Mouse (Mus musculus): ENCODE measurements at regions not wholly inside any gene's neighbourhood (a gene's known extent, or its start where the extent isn't known, plus 50 kb on each side); places are given as distances from the start of the nearest gene placed in this dataset.
"Not testable (repeated sequence)": the region's sequence is repeated elsewhere in the genome, so short reads cannot be mapped to it uniquely, and the experiment has no call there.

- no peak for DNase-seq
Observed at GRCm38 (mm10) chr1:157048996-157049395, 59.5 kb downstream of the Tex35 start.

GRCm38 (mm10) chr1:157048201-157048923 lies 60.1 kb downstream of the Tex35 start:
- DNase-seq = peak in 1 of 2 experiments; percentile 23

GRCm38 (mm10) chr1:157047751-157048200 lies 60.7 kb downstream of the Tex35 start:
- peak; percentile 38 to 44 for DNase-seq

GRCm38 (mm10) chr1:157046760-157047182 lies 61.7 kb downstream of the Tex35 start:
- DNase-seq = peak in 1 of 2 experiments; percentile 14

- no peak for DNase-seq
Observed at GRCm38 (mm10) chr1:157039836-157040196, 68.7 kb downstream of the Tex35 start.

- peak; percentile 56 to 72 for DNase-seq
Observed at GRCm38 (mm10) chr1:157039016-157039835, 69.3 kb downstream of the Tex35 start.

- DNase-seq = no peak
Observed at GRCm38 (mm10) chr1:157038111-157039008, 70.1 kb downstream of the Tex35 start.

GRCm38 (mm10) chr1:157037246-157037991 lies 71.1 kb downstream of the Tex35 start:
- DNase-seq = no peak

- DNase-seq = no peak
Observed at GRCm38 (mm10) chr1:157036779-157037178, 71.7 kb downstream of the Tex35 start.

- not testable (repeated sequence) for DNase-seq
Observed at GRCm38 (mm10) chr1:157035221-157035620, 73.3 kb downstream of the Tex35 start.

- DNase-seq = no peak
Observed at GRCm38 (mm10) chr1:157028682-157029081, 79.8 kb downstream of the Tex35 start.

GRCm38 (mm10) chr1:157027681-157028080 lies 80.8 kb downstream of the Tex35 start:
- no peak for DNase-seq

GRCm38 (mm10) chr1:157023462-157023861 lies 84.0 kb upstream of the Ralgps2 start:
- DNase-seq = no peak

- DNase-seq = no peak
Observed at GRCm38 (mm10) chr1:157022456-157023435, 83.3 kb upstream of the Ralgps2 start.

GRCm38 (mm10) chr1:157019892-157020291 lies 80.5 kb upstream of the Ralgps2 start:
- peak in 1 of 2 experiments; percentile 27 for DNase-seq

- no peak for DNase-seq
Observed at GRCm38 (mm10) chr1:157018726-157019125, 79.3 kb upstream of the Ralgps2 start.

- DNase-seq = peak in 1 of 2 experiments; percentile 61
Observed at GRCm38 (mm10) chr1:157017198-157017994, 78.0 kb upstream of the Ralgps2 start.

- DNase-seq = peak in 1 of 2 experiments; percentile 28
Observed at GRCm38 (mm10) chr1:157016625-157017024, 77.2 kb upstream of the Ralgps2 start.
